Mouse (Mus musculus) ES-E14 (cell line): ENCODE results near the gene Itgb7. TPM values are rescaled to one million over a fixed set of nuclear protein-coding genes. Genes with fewer than 3 reads are reported as not detected.

Experiments used
- DNase-seq: peaks from one replicate; pipeline ENCODE4 v3.0.0-alpha.2; 2013; ENCODE audit warnings: low read depth, low spot score
- H3K27ac ChIP-seq: 2 replicates; pipeline ENCODE4 v1.5.1; 2012; ENCODE audit warnings: low read depth, mild to moderate bottlenecking, low read length, moderate library complexity, mixed read lengths; ENCODE audit not compliant: poor library complexity, insufficient read depth, severe bottlenecking
- H3K36me3 ChIP-seq: 2 replicates; pipeline ENCODE4 v1.6.1; 2012; ENCODE audit warnings: mild to moderate bottlenecking, low read length, moderate library complexity, mixed read lengths; ENCODE audit not compliant: control insufficient read depth, poor library complexity, insufficient read depth, severe bottlenecking
- H3K4me1 ChIP-seq, 2 experiments: fragments of 150-350 bp in 1 of 2; sonication (generic) in 1 of 2; 2 replicates each; pipeline ENCODE4 v1.6.1; 2012; ENCODE audit warnings: low read length in 2 of 2, mild to moderate bottlenecking in 1 of 2, mixed read lengths in 1 of 2; ENCODE audit not compliant: control insufficient read depth in 2 of 2, insufficient read depth in 2 of 2, poor library complexity in 1 of 2
- H3K4me3 ChIP-seq, 2 experiments: fragments of 150-350 bp in 1 of 2; sonication (generic) in 1 of 2; 2 replicates each; pipeline ENCODE4 v1.5.1; 2012; ENCODE audit warnings: low read length in 2 of 2, low read depth in 1 of 2, mild to moderate bottlenecking in 1 of 2, mixed read lengths in 1 of 2; ENCODE audit not compliant: insufficient read depth in 1 of 2, poor library complexity in 1 of 2, severe bottlenecking in 1 of 2
- H3K9ac ChIP-seq: 2 replicates; pipeline ENCODE4 v1.6.1; 2012; ENCODE audit warnings: low read depth, mild to moderate bottlenecking, low read length, mixed read lengths; ENCODE audit not compliant: poor library complexity, insufficient read depth, severe bottlenecking
- H3K9me3 ChIP-seq: fragments of 150-350 bp; sonication (generic); 2 replicates; pipeline ENCODE4 v1.6.1; 2012; ENCODE audit warnings: low read depth, mild to moderate bottlenecking, low read length; ENCODE audit not compliant: control insufficient read depth, insufficient read depth
- CHD2 ChIP-seq: IDR thresholded peaks from 2 replicates; pipeline ENCODE4 v1.6.1; 2014; ENCODE audit warnings: mild to moderate bottlenecking, low read depth, low read length, inconsistent platforms
- HCFC1 ChIP-seq: IDR thresholded peaks from 2 replicates; pipeline ENCODE4 v1.6.1; 2012; ENCODE audit warnings: low read length, inconsistent platforms, borderline replicate concordance; ENCODE audit not compliant: insufficient read depth
- MAFK ChIP-seq: IDR thresholded peaks from 2 replicates; pipeline ENCODE4 v1.6.1; 2014; ENCODE audit warnings: mild to moderate bottlenecking, low read depth, low read length, inconsistent platforms; ENCODE audit not compliant: insufficient read depth
- ZC3H11A ChIP-seq: IDR thresholded peaks from 2 replicates; pipeline ENCODE4 v1.6.1; 2012; ENCODE audit warnings: low read depth, mild to moderate bottlenecking, inconsistent platforms, low read length, borderline replicate concordance
- ZNF384 ChIP-seq: IDR thresholded peaks from 2 replicates; pipeline ENCODE4 v1.6.1; 2012; ENCODE audit warnings: low read depth, low read length, inconsistent platforms
- in situ Hi-C, 2 experiments: fragments of 600-800 bp; cut with MboI; formaldehyde crosslinking; loops; one replicate each; pipeline ENCODE4 v1.15.1; 2025; ENCODE audit warnings: low sequenced_read_pairs in 2 of 2, inconsistent platforms in 1 of 2; ENCODE audit not compliant: unreplicated experiment in 2 of 2
- total RNA-seq: library from RNA; depleted of rRNA; stranded (reverse); fragments of 300-350 nt; gene quantifications from 2 replicates; pipeline ENCODE4 v1.2.3, GENCODE M21; 2012

Itgb7 gene
- total RNA-seq, 1 experiment = 34.0 TPM

- Histone ChIP-seq H3K9ac (peak within 1 kb of the TSS; percentile 69), H3K4me3 (peak within 1 kb of the TSS; percentile 75 to 84), H3K9me3 (no peaks in the 10 kb centered on the region), H3K4me1 (peaks cover 14 to 43% of the 10 kb centered on the region in 2 experiments), H3K27ac (peak within 1 kb of the TSS; percentile 29; the same call in 1 of the 2 replicates), H3K36me3 (peaks cover 2% of the 10 kb centered on the region; the same call in 1 of the 2 replicates)
- in situ Hi-C loops = no loop called here
- TF ChIP-seq ZNF384 (no peak), MAFK (no peak), CHD2 (no peak), ZC3H11A (no peak), HCFC1 (no peak)
- no peak for DNase-seq
Observed at GRCm38 (mm10) chr15:102257202-102258075, 25.7 kb upstream of the Itgb7 start, which contains the start of gene Rarg. TSS of gene Rarg (minus strand) at chr15:102257517.

- H3K9ac ChIP-seq = peak overlapping the region; percentile 69
- no peak for TF ChIP-seq ZNF384
- no peak for TF ChIP-seq ZC3H11A
- no peak for TF ChIP-seq HCFC1
- TF ChIP-seq CHD2 = no peak
- no peak for TF ChIP-seq MAFK
- in situ Hi-C loops = no loop called here
- DNase-seq = no peak
- peak overlapping the region; percentile 75 to 84 for H3K4me3 ChIP-seq
- H3K36me3 ChIP-seq = peaks cover 2% of the 10 kb centered on the region; the same call in 1 of the 2 replicates
- peaks cover 9 to 43% of the 10 kb centered on the region in 2 experiments; a peak in 3 of 4 replicates for H3K4me1 ChIP-seq
- no peaks in the 10 kb centered on the region for H3K9me3 ChIP-seq
- no peak overlapping the region for H3K27ac ChIP-seq
Observed at GRCm38 (mm10) chr15:102256431-102257201, 24.9 kb upstream of the Itgb7 start.

GRCm38 (mm10) chr15:102255547-102256255 is 24.0 kb upstream of the Itgb7 start:
- DNase-seq = no peak
- no peak overlapping the region for H3K4me3 ChIP-seq
- H3K4me1 ChIP-seq = peaks cover 14 to 48% of the 10 kb centered on the region in 2 experiments; a peak in 3 of 4 replicates
- H3K9me3 ChIP-seq = no peaks in the 10 kb centered on the region
- H3K27ac ChIP-seq = no peak overlapping the region
- no peak overlapping the region for H3K9ac ChIP-seq
- H3K36me3 ChIP-seq = peaks cover 2% of the 10 kb centered on the region; the same call in 1 of the 2 replicates
- in situ Hi-C loops = no loop called here
- TF ChIP-seq HCFC1 (no peak), ZNF384 (no peak), CHD2 (no peak), ZC3H11A (no peak), MAFK (no peak)

- TF ChIP-seq ZC3H11A (no peak), ZNF384 (no peak), CHD2 (no peak), MAFK (no peak), HCFC1 (no peak)
- H3K4me3 ChIP-seq = no peak overlapping the region; a peak in 1 of 4 replicates
- H3K9ac ChIP-seq = peak overlapping the region; percentile 69; the same call in 1 of the 2 replicates
- H3K36me3 ChIP-seq = peaks cover 2% of the 10 kb centered on the region; the same call in 1 of the 2 replicates
- H3K9me3 ChIP-seq = no peaks in the 10 kb centered on the region
- peak overlapping the region; percentile 98; the same call in 1 of the 2 replicates for H3K27ac ChIP-seq
- in situ Hi-C loops = no loop called here
- no peak for DNase-seq
- H3K4me1 ChIP-seq = peaks cover 9 to 41% of the 10 kb centered on the region in 2 experiments
Observed at GRCm38 (mm10) chr15:102250521-102250920, 18.8 kb upstream of the Itgb7 start.
